Mouse (Mus musculus) embryonic facial prominence, embryonic 14.5 days (tissue): ENCODE data around the gene Atp6ap1. TPM values are rescaled to one million over a fixed set of nuclear protein-coding genes. Genes with fewer than 3 reads are reported as not detected.

Experiments
- ATAC-seq: fragments of 200-750 bp; cut with Nextera tagmentation; 2 replicates; pipeline ENCODE4 v1.8.0; 2017; ENCODE audit warnings: low read depth, moderate number of reproducible peaks, moderate TSS enrichment
- DNase-seq: peaks from one replicate; pipeline ENCODE4 v3.0.0-alpha.2; 2015; ENCODE audit warnings: low spot score
- H3K27ac ChIP-seq: fragments of 300-500 bp; sonication (generic); replicated peaks from 2 replicates; pipeline ENCODE4 v1.5.1; 2014; ENCODE audit warnings: low read depth, mild to moderate bottlenecking, low read length, moderate library complexity
- H3K27me3 ChIP-seq: fragments of 300-500 bp; sonication (generic); replicated peaks from 2 replicates; pipeline ENCODE4 v1.6.1; 2014; ENCODE audit warnings: low read length; ENCODE audit not compliant: control insufficient read depth, insufficient read depth
- H3K36me3 ChIP-seq: fragments of 300-500 bp; sonication (generic); 2 replicates; pipeline ENCODE4 v1.6.1; 2014; ENCODE audit warnings: low read length, mixed read lengths; ENCODE audit not compliant: control insufficient read depth, insufficient read depth
- H3K4me1 ChIP-seq: fragments of 300-500 bp; sonication (generic); 2 replicates; pipeline ENCODE4 v1.6.1; 2014; ENCODE audit warnings: antibody characterized with exemption, low read length; ENCODE audit not compliant: control insufficient read depth, insufficient read depth
- H3K4me2 ChIP-seq: fragments of 300-500 bp; sonication (generic); 2 replicates; pipeline ENCODE4 v1.6.1; 2014; ENCODE audit warnings: low read depth, mild to moderate bottlenecking, low read length, moderate library complexity, mixed read lengths
- H3K4me3 ChIP-seq: fragments of 300-500 bp; sonication (generic); 2 replicates; pipeline ENCODE4 v1.5.1; 2014; ENCODE audit warnings: low read depth, mild to moderate bottlenecking, low read length
- H3K9ac ChIP-seq: fragments of 300-500 bp; sonication (generic); 2 replicates; pipeline ENCODE4 v1.6.1; 2014; ENCODE audit warnings: low read depth, mild to moderate bottlenecking, low read length, moderate library complexity, mixed read lengths
- H3K9me3 ChIP-seq: fragments of 300-500 bp; sonication (generic); 2 replicates; pipeline ENCODE4 v1.6.1; 2016; ENCODE audit warnings: low read length; ENCODE audit not compliant: control insufficient read depth
- WGBS: fragments of 180-500 bp; shearing (Covaris S2); extraction: QIAGEN DNeasy Blood & Tissue Kit; methylation state at CpG from one replicate; pipeline ENCODE4 v1.1.7; 2014; 5-methylcytosine and 5-hydroxymethylcytosine counted together
- polyA plus RNA-seq: library from polyadenylated mRNA; unstranded; fragments of >200 nt; fragmentation: Nextera tagmentation; extraction: Ambion mirVana; gene quantifications from 2 replicates; pipeline ENCODE4 v1.2.1, GENCODE M21; 2014

Atp6ap1 gene
- polyA plus RNA-seq: 138 and 143 TPM in 2 replicates

GRCm38 (mm10) chrX:74296538-74297448 is at the start of gene Atp6ap1:
Atp6ap1 (plus strand) TSS chrX:74297097.
- ATAC-seq (peak; percentile 99), DNase-seq (peak; percentile 97)
- peak within 1 kb of the TSS; percentile 80 for H3K9ac ChIP-seq
- 15% methylated on average over 27 of the region's 37 CpGs for WGBS
- H3K4me3 ChIP-seq: peak within 1 kb of the TSS; percentile 61
- H3K36me3 ChIP-seq: 0 out of 2 replicates have a peak, but pooled peaks cover 13% of the 10 kb centered on the region
- H3K27ac ChIP-seq: peak within 1 kb of the TSS; percentile 74
- H3K4me2 ChIP-seq: peak within 1 kb of the TSS; percentile 62
- no peaks in the 10 kb centered on the region for H3K4me1 ChIP-seq
- no peaks in the 10 kb centered on the region for H3K9me3 ChIP-seq
- no peaks in the 10 kb centered on the region for H3K27me3 ChIP-seq

DNA sequence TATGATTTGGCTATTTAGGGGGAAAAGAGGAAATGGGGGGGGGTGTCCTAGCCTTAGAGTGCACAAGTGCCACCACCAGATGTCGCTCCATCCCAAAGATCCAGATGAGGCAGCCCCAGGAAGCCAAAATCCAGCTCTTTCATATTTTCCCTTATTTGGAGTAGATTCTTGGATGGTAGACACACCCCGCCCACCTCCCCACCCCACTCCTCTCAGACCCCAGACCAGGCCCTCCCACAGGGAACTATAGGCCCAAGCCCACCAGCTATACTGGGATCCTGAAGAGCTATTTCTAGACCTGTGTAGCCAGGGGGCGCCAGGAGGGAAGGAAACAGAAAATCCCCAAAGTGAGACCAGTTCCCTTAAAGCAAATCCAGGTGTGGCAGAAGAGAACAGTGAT is 48.2 kb upstream of the Atp6ap1 start:
- Histone ChIP-seq H3K36me3 (no peaks in the 10 kb centered on the region), H3K27me3 (no peaks in the 10 kb centered on the region), H3K4me2 (peak overlapping the region; percentile 62), H3K9me3 (no peaks in the 10 kb centered on the region), H3K27ac (peak overlapping the region; percentile 80), H3K9ac (peak overlapping the region; percentile 64), H3K4me3 (peak overlapping the region; percentile 43), H3K4me1 (peaks cover 3% of the 10 kb centered on the region; the same call in 1 of the 2 replicates)
- peak; percentile 3; the same call in 1 of the 2 replicates for ATAC-seq
- 13% methylated on average over 3 of the region's 3 CpGs for WGBS
- DNase-seq: peak; percentile 88

DNA sequence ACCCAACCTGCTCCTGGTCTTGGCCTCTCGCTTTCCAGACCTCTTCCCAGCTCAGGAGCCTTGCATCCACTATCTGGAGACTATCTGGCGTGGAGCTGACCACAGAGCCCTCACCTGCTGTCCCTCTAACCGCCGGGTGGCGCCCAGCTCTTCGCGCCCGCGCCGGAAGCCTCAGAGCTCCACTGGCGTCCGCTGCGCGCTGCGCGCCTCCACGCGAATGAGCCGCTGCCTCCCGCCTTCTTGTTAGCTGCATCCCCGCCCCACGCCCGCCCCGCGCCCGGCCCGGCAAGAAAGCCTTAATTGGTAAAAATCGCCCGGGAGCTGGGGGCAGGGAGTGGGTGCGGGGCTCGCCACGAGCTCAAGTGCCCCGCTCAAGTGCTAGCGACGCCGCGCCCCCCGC is 47.3 kb upstream of the Atp6ap1 start, which contains the start of gene Flna:
Gene Flna, minus strand, starts transcription at position 206 of the 400 bp plus-strand sequence.
- ATAC-seq: no peak
- WGBS: 17% methylated on average over 21 of the region's 38 CpGs
- H3K4me1 ChIP-seq: no peaks in the 10 kb centered on the region

DNA sequence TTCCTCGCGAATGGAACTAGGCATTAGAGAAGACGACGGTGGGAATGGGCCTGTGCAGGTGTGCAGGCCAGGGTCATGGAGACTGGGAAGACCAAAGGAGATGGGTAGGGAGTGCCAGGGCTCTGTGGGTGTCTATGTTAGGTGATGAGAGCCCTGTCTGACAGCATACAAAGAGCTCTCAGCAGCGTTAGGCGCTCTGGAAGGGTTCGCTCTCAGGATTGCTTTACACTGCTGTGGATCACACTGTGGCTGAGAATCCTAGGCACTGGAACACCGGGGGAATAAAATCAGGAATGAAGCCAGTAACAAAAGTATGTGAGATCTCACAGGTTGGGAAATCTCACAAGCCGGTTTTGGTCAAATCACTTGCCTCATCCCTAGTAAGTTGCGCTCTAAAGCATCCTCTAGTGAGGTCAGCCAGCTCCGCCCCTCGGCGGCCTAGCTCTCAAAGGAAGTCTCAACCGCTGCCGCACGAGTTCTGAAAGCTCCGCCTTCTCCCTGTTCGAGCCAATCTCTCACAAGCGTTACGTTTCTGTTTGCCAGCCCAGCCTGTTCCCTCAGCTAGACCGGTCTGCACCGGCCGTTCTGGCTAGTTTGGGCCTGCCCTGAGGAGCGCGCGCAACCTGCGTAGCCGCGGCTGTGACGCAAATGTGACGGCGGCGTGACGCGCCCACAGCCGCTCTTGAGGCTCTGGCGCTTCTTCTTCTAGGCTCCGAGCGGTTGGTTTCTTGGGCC is 42.6 kb upstream of the Atp6ap1 start, which contains the start of gene Emd:
Gene Emd, plus strand, starts transcription at position 535 of the 735 bp plus-strand sequence.
- DNase-seq: peak; percentile 97
- Histone ChIP-seq H3K9ac (peak within 1 kb of the TSS; percentile 84), H3K27me3 (no peaks in the 10 kb centered on the region), H3K9me3 (no peaks in the 10 kb centered on the region), H3K27ac (peak within 1 kb of the TSS; percentile 93), H3K4me1 (no peaks in the 10 kb centered on the region), H3K4me2 (peak within 1 kb of the TSS; percentile 64), H3K36me3 (0 out of 2 replicates have a peak, but pooled peaks cover 22% of the 10 kb centered on the region), H3K4me3 (peak within 1 kb of the TSS; percentile 58)
- ATAC-seq: peak; percentile 98
- WGBS: 31% methylated on average over 25 of the region's 39 CpGs

More for the DNA sequence above, 47.3 kb upstream of the Atp6ap1 start, which contains the start of gene Flna:
- peak within 1 kb of the TSS; percentile 62 for H3K4me2 ChIP-seq
- H3K9ac ChIP-seq: peak within 1 kb of the TSS; percentile 64
- H3K27ac ChIP-seq: peak within 1 kb of the TSS; percentile 80
- peak; percentile 63 for DNase-seq
- H3K9me3 ChIP-seq: no peaks in the 10 kb centered on the region
- peak within 1 kb of the TSS; percentile 43 for H3K4me3 ChIP-seq
- no peaks in the 10 kb centered on the region for H3K36me3 ChIP-seq
- H3K27me3 ChIP-seq: no peaks in the 10 kb centered on the region

GRCm38 (mm10) chrX:74254888-74255565 is 41.9 kb upstream of the Atp6ap1 start:
- no peaks in the 10 kb centered on the region for H3K27me3 ChIP-seq
- WGBS: 37% methylated on average over 18 of the region's 31 CpGs
- H3K4me2 ChIP-seq: peak overlapping the region; percentile 64
- no peaks in the 10 kb centered on the region for H3K4me1 ChIP-seq
- H3K9me3 ChIP-seq: no peaks in the 10 kb centered on the region
- H3K36me3 ChIP-seq: 0 out of 2 replicates have a peak, but pooled peaks cover 22% of the 10 kb centered on the region
- ATAC-seq (peak; percentile 53), DNase-seq (peak; percentile 7)
- peak overlapping the region; percentile 84 for H3K9ac ChIP-seq
- peak overlapping the region; percentile 58 for H3K4me3 ChIP-seq
- peak overlapping the region; percentile 93 for H3K27ac ChIP-seq

GRCm38 (mm10) chrX:74257746-74258145 is 39.2 kb upstream of the Atp6ap1 start:
- ATAC-seq: no peak
- no peaks in the 10 kb centered on the region for H3K9me3 ChIP-seq
- no peak overlapping the region for H3K27ac ChIP-seq
- no peak overlapping the region for H3K4me3 ChIP-seq
- WGBS: 87% methylated on average over 3 of the region's 3 CpGs
- H3K4me1 ChIP-seq: no peaks in the 10 kb centered on the region
- no peak overlapping the region for H3K9ac ChIP-seq
- no peak for DNase-seq
- H3K27me3 ChIP-seq: no peaks in the 10 kb centered on the region
- H3K36me3 ChIP-seq: 0 out of 2 replicates have a peak, but pooled peaks cover 22% of the 10 kb centered on the region
- H3K4me2 ChIP-seq: no peak overlapping the region

DNA sequence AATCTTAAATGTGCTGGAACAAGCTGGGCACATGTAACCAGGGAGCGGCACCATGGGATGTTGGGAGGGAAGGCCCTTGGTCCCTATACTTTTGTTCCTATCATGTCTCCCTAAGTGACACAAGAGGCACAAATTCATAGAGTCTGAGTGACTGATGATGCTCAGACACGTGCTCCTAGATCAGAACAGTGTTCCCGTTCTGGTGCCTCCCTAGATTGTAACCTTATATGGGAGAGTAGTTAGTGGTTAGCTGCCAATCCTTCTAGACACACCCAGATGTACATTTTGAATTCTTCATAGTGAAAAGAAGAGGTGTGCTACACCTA is 27.2 kb upstream of the Atp6ap1 start:
- H3K4me2 ChIP-seq: peak overlapping the region; percentile 57
- peak; percentile 47 for ATAC-seq
- WGBS: 33% methylated on average over 3 of the region's 3 CpGs
- no peaks in the 10 kb centered on the region for H3K9me3 ChIP-seq
- H3K4me1 ChIP-seq: no peaks in the 10 kb centered on the region
- H3K27me3 ChIP-seq: no peaks in the 10 kb centered on the region
- peaks cover 13% of the 10 kb centered on the region; the same call in 1 of the 2 replicates for H3K36me3 ChIP-seq
- H3K27ac ChIP-seq: peak overlapping the region; percentile 96
- H3K9ac ChIP-seq: peak overlapping the region; percentile 65
- DNase-seq: no peak
- H3K4me3 ChIP-seq: peak overlapping the region; percentile 60
